Mouse (Mus musculus): ENCODE measurements around the gene Ano6.

DNA sequence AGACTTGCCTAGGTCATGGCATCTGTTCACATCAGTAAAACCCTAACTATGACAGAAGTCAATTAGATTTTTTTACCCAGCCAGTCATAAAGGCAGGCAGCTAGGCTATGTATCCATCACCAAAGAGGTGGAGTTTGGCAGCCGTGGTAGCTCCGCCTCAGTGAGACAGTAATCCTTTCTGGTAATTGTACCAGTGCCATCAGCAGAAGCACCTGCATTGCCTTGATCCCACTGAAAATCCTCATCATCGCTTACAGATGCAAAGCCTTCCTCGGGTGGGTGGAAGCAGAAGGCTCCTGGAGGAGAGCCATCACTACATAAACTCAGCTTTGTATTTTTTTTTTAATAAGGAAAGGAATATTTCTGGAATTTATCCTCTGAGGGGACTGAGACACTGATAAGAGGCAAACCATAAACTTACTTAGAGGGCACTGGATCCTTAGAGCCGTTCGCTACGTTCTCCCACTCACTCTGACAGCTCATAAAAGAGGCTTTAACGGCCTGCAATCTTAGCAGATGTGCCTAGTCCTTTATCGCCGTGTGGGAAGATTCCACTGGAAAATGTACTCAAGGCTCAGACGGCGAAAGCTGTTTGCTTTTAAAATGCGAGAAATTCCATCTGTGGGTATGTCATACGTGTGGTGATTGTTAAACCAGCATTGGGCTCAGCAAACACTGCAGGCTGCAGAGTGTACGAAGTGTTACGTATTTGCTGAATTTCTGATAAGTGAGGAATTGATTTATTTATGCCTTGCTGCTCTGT is 140.6 kb downstream of the Ano6 start:
- TF ChIP-seq CTCF (IDR thresholded peaks at IDR 0.05) (no peak), EP300 (IDR thresholded peaks at IDR 0.05; ENCODE audit: insufficient read depth, low read depth, low read length) (no peak)
